Mouse (Mus musculus): ENCODE results near the gene Lypd8. TPM values are rescaled to one million over a fixed set of nuclear protein-coding genes. Genes with fewer than 3 reads are reported as not detected.

The Lypd8 gene
- polyA plus RNA-seq, 1 experiment from 2014 or later: 1,152 TPM

DNA sequence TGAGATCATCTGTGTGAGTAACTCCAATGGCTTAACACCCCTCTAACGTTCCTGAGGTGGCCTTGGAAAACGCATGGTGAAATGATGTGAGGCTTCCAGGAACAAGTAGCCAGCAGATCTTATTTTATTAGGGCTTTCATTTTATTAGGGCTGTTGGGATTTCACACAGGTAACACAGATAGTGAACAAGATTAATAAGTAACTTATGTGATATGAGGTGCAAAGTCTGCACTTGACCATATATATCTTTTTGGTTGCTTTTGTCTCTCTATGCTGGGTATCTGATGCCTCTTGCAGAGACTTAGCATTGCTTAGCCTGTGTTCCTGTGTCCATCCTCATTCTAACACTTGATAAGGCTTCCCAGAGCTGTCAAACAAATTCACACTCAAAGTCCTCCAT is 1.6 kb upstream of the Lypd8 start:
- no peak overlapping the region for H3K4me3 ChIP-seq (ENCODE audit: low read depth, low read length)
- ATAC-seq (ENCODE audit: low FRiP score, low TSS enrichment) (no peak), DNase-seq (ENCODE audit: low spot score) (no peak)
- TF ChIP-seq CTCF (IDR thresholded peaks at IDR 0.05; ENCODE audit: low read depth) (no peak), EP300 (optimal IDR thresholded peaks at IDR 0.05) (no peak)
- no peak overlapping the region for H3K4me2 ChIP-seq (replicated peaks; ENCODE audit: low read depth)
- H3K36me3 ChIP-seq (ENCODE audit: control insufficient read depth, insufficient read depth, low read length): no peaks in the 10 kb centered on the region
- 63% methylated on average over 2 of the region's 2 CpGs for WGBS
- no peak overlapping the region for H3K27ac ChIP-seq (replicated peaks)
- H3K9me3 ChIP-seq (ENCODE audit: control insufficient read depth, low read length): no peaks in the 10 kb centered on the region
- no peaks in the 10 kb centered on the region for H3K27me3 ChIP-seq (ENCODE audit: control insufficient read depth, insufficient read depth, low read length)
- H3K4me1 ChIP-seq (replicated peaks; ENCODE audit: control insufficient read depth, insufficient read depth): no peaks in the 10 kb centered on the region
- H3K9ac ChIP-seq (ENCODE audit: low read length): no peak overlapping the region

DNA sequence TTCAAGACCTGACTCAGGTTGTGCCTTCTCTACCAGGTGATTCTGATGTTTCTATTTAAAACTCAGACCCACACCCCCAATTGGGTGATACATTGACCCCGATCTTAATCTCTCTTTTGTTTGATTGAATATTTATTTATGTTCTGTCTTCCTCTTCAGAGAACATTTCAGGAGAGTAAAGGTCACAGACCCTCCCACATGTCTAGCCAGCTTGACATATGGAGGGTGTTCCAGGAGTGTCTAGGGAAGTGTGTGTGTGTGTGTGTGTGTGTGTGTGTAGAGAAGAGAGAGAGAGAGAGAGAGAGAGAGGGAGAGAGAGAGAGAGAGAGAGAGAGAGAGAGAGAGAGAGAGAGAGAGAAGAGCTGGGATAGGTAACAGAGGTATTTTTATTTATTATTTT is 1.2 kb upstream of the Lypd8 start:
- Histone ChIP-seq H3K9ac (ENCODE audit: low read length) (no peak overlapping the region), H3K4me2 (replicated peaks; ENCODE audit: low read depth) (no peak overlapping the region), H3K4me3 (ENCODE audit: low read depth, low read length) (no peak overlapping the region), H3K9me3 (ENCODE audit: control insufficient read depth, low read length) (no peaks in the 10 kb centered on the region), H3K4me1 (replicated peaks; ENCODE audit: control insufficient read depth, insufficient read depth) (no peaks in the 10 kb centered on the region), H3K27ac (replicated peaks) (no peak overlapping the region), H3K36me3 (ENCODE audit: control insufficient read depth, insufficient read depth, low read length) (no peaks in the 10 kb centered on the region), H3K27me3 (ENCODE audit: control insufficient read depth, insufficient read depth, low read length) (no peaks in the 10 kb centered on the region)
- TF ChIP-seq EP300 (optimal IDR thresholded peaks at IDR 0.05) (no peak), CTCF (IDR thresholded peaks at IDR 0.05; ENCODE audit: low read depth) (no peak)
- no peak for ATAC-seq (ENCODE audit: low FRiP score, low TSS enrichment)
- 20% methylated on average over 1 of the region's 1 CpGs for WGBS
- no peak for DNase-seq (ENCODE audit: low spot score)

DNA sequence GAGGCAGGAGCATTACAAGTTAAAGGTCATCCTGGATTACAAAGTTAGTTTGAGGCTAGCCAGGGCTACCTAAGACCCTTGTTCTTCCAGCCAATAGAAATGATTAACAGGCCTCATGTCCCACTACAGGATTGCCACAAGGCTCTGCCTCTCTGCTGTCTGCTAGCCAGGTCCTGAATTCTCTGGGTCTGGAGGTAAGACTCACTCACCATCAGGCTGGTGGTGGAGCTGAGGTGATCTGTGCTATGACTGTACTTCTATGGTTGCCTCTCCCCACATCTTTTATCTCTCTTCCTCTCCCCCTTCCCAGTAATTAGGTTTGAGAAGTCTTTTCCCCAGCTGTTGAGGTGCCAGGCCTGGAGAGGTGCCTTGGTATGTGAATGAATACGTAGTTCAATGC is 673 bp downstream of the Lypd8 start:
- Histone ChIP-seq H3K36me3 (ENCODE audit: control insufficient read depth, insufficient read depth, low read length) (no peaks in the 10 kb centered on the region), H3K4me2 (replicated peaks; ENCODE audit: low read depth) (peak overlapping the region; percentile 21; the same call in 1 of the 2 replicates), H3K27me3 (ENCODE audit: control insufficient read depth, insufficient read depth, low read length) (no peaks in the 10 kb centered on the region), H3K9ac (ENCODE audit: low read length) (peak overlapping the region; percentile 38; the same call in 1 of the 2 replicates), H3K4me1 (replicated peaks; ENCODE audit: control insufficient read depth, insufficient read depth) (no peaks in the 10 kb centered on the region), H3K4me3 (ENCODE audit: low read depth, low read length) (peak overlapping the region; percentile 19; the same call in 1 of the 2 replicates), H3K9me3 (ENCODE audit: control insufficient read depth, low read length) (no peaks in the 10 kb centered on the region), H3K27ac (replicated peaks) (peak overlapping the region; percentile 78; the same call in 1 of the 2 replicates)
- 82% methylated on average over 1 of the region's 1 CpGs for WGBS
- ATAC-seq (ENCODE audit: low FRiP score, low TSS enrichment): no peak
- DNase-seq (ENCODE audit: low spot score): no peak
- TF ChIP-seq EP300 (optimal IDR thresholded peaks at IDR 0.05) (no peak), CTCF (IDR thresholded peaks at IDR 0.05; ENCODE audit: low read depth) (no peak)

DNA sequence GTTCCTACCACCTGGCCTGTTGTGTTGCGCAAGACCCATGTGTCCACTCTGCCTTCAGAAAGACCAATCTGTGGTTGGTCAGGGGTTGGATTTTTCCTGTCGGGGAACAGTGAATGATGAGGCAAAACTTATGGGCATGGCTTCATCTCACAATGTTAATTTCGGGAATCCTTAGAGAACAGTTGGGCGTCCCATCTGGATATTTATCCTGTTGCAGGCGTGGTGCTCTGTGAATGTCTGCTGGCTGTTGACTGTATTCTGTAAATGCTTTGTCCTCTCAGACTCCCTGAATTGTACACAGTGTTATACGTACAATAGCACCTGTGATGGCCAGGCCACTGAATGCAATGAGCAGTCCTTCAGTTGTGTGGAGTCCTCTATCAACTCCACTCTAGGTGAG is 3.6 kb downstream of the Lypd8 start:
- TF ChIP-seq CTCF (IDR thresholded peaks at IDR 0.05; ENCODE audit: low read depth) (no peak), EP300 (optimal IDR thresholded peaks at IDR 0.05) (no peak)
- H3K4me3 ChIP-seq (ENCODE audit: low read depth, low read length): no peak overlapping the region
- no peak overlapping the region for H3K9ac ChIP-seq (ENCODE audit: low read length)
- no peaks in the 10 kb centered on the region for H3K9me3 ChIP-seq (ENCODE audit: control insufficient read depth, low read length)
- ATAC-seq (ENCODE audit: low FRiP score, low TSS enrichment) (no peak), DNase-seq (ENCODE audit: low spot score) (no peak)
- H3K4me1 ChIP-seq (replicated peaks; ENCODE audit: control insufficient read depth, insufficient read depth): no peaks in the 10 kb centered on the region
- H3K27ac ChIP-seq (replicated peaks): no peak overlapping the region
- 87% methylated on average over 6 of the region's 6 CpGs for WGBS
- H3K36me3 ChIP-seq (ENCODE audit: control insufficient read depth, insufficient read depth, low read length): no peaks in the 10 kb centered on the region
- no peak overlapping the region for H3K4me2 ChIP-seq (replicated peaks; ENCODE audit: low read depth)
- no peaks in the 10 kb centered on the region for H3K27me3 ChIP-seq (ENCODE audit: control insufficient read depth, insufficient read depth, low read length)

DNA sequence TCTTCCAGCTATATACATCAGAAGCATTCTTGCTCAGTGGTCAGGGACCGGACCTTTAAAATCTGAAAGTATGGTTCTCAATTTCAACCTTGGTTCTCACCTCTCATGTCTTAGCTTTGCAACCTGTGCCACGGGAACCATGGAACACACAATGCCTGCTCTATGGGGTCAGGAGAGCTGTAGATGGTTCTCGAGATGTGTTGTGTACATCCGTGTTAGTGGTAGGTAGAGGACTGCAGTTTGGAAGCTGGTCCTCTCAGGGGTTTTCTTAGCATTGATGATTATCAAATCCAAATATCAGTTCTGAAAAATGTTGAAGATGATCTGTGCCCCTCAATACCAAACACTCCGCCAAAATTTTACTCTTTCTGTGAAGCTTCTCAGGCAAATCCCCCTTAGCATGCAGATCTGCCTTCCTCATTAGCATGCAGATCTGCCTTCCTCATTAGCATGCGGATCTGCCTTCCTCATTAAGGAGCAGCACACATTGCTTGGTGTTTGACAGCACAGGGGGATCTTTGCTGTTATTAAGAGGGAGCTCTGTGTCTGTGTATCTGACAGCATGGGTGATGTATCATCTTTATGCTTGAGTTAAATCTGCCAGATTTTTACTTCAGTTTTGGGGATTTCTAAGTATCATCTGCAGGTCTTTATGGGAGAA is 21.3 kb downstream of the Lypd8 start:
- Histone ChIP-seq H3K27me3 (ENCODE audit: control insufficient read depth, insufficient read depth, low read length) (no peaks in the 10 kb centered on the region), H3K4me3 (ENCODE audit: low read depth, low read length) (no peak overlapping the region), H3K27ac (replicated peaks) (no peak overlapping the region), H3K4me1 (replicated peaks; ENCODE audit: control insufficient read depth, insufficient read depth) (no peaks in the 10 kb centered on the region), H3K9ac (ENCODE audit: low read length) (no peak overlapping the region), H3K9me3 (ENCODE audit: control insufficient read depth, low read length) (no peaks in the 10 kb centered on the region), H3K4me2 (replicated peaks; ENCODE audit: low read depth) (no peak overlapping the region), H3K36me3 (ENCODE audit: control insufficient read depth, insufficient read depth, low read length) (no peaks in the 10 kb centered on the region)
- no peak for TF ChIP-seq CTCF (IDR thresholded peaks at IDR 0.05; ENCODE audit: low read depth)
- TF ChIP-seq EP300 (optimal IDR thresholded peaks at IDR 0.05): no peak
- ATAC-seq (ENCODE audit: low FRiP score, low TSS enrichment) (no peak), DNase-seq (ENCODE audit: low spot score) (no peak)
- 61% methylated on average over 6 of the region's 6 CpGs for WGBS

DNA sequence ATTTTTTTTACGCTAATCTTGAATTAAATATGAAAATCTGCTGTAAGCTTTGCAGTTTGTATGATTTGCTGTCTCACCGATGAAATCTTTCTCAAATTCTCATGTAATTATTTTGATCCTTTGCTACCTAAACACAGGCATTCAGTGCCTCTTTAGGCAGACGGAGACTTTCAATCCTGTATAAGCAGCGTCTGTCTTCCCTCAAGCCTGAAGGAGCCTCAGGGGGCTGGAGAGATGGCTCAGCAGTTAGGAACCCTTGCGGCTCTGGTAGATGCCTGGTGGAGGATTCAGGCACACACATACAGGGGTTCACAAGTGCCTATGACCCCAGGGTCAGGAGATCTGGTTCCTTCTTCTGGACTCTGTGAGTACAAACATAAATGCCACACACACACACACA is 21.8 kb downstream of the Lypd8 start:
- H3K9me3 ChIP-seq (ENCODE audit: control insufficient read depth, low read length): no peaks in the 10 kb centered on the region
- H3K9ac ChIP-seq (ENCODE audit: low read length): no peak overlapping the region
- H3K4me2 ChIP-seq (replicated peaks; ENCODE audit: low read depth): no peak overlapping the region
- ATAC-seq (ENCODE audit: low FRiP score, low TSS enrichment) (no peak), DNase-seq (ENCODE audit: low spot score) (no peak)
- WGBS: 60% methylated on average over 5 of the region's 5 CpGs
- H3K36me3 ChIP-seq (ENCODE audit: control insufficient read depth, insufficient read depth, low read length): no peaks in the 10 kb centered on the region
- H3K27me3 ChIP-seq (ENCODE audit: control insufficient read depth, insufficient read depth, low read length): no peaks in the 10 kb centered on the region
- H3K27ac ChIP-seq (replicated peaks): no peak overlapping the region
- TF ChIP-seq EP300 (optimal IDR thresholded peaks at IDR 0.05) (no peak), CTCF (IDR thresholded peaks at IDR 0.05; ENCODE audit: low read depth) (no peak)
- H3K4me1 ChIP-seq (replicated peaks; ENCODE audit: control insufficient read depth, insufficient read depth): no peaks in the 10 kb centered on the region
- no peak overlapping the region for H3K4me3 ChIP-seq (ENCODE audit: low read depth, low read length)

Data from stomach, postnatal 0 days (tissue).